Mouse (Mus musculus): Measurements from ENCODE around the gene Mat2b. TPM values are rescaled to one million over a fixed set of nuclear protein-coding genes. Genes with fewer than 3 reads are reported as not detected.

Gene Mat2b
- 17.0 and 29.6 TPM in 2 replicates for polyA plus RNA-seq (2012; ENCODE audit: low replicate concordance)

DNA sequence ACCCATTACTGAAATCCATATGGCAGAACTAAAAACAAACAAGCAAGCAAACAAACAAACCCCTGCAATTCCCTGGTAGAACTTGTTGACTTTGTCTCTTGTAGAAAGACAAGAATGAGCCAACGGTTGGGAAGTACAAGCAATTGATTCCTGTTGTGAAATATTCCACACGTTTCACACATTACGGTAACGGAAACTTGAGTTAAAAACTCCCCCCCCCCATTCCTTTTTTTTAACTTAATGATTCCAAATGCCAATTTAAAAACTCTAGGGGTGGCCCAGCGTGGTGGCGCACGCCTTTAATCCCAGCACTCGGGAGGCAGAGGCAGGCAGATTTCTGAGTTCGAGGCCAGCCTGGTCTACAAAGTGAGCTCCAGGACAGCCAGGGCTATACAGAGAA lies at the start of gene Mat2b:
Gene Mat2b, minus strand, starts transcription at position 101 of the 400 bp plus-strand sequence.

DNA sequence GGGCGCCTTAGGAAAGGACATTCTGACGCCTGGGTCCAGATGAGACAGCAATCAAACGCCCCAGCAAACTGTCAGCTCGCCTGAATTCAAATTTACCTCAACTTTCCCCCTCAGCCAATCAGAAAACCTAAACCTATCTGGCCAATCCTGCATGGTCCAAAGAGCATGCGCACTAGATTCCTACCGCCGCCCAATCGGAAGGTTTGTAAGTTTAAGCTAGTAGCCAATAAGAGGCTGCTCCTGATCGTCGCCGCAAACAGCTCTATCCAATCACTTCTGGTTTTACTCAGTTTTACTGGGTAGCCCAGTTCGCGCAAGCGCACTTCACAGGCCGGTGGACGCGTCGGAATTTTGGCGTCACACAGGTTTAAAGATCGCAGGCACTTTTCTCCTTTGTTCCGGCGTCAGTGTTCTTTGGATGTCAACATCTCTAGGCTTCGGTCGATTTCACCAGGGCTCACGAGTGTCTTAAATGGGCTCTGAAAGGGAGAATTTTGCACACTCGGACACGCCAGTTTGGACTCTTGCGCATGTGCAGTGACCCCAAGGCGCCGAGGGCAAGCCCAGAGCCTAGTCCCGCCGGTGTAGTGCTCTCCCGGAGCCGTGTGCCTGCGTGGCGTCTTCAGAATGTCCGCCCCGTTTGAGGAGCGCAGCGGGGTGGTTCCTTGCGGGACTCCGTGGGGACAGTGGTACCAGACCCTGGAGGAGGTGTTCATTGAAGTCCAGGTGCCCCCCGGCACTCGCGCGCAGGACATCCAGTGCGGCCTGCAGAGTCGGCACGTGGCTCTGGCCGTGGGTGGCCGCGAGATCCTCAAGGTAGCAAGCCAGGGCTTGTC lies 38.6 kb upstream of the Mat2b start, which contains the start of the genes Hmmr and Nudcd2:
Gene Hmmr, minus strand, starts transcription at position 84 of the 836 bp plus-strand sequence.
Gene Nudcd2, plus strand, starts transcription at position 329 of the 836 bp plus-strand sequence.

Other genes with a start within 250 kb of the Mat2b start
- gene Hmmr, start 38.2 kb upstream of the Mat2b start, polyA plus RNA-seq (2012; ENCODE audit: low replicate concordance), result 1.5 and 6.2 TPM in 2 replicates
- gene Nudcd2, start 38.5 kb upstream of the Mat2b start, polyA plus RNA-seq (2012; ENCODE audit: low replicate concordance), result 53.3 and 64.1 TPM in 2 replicates
- gene Ccng1, start 60.1 kb upstream of the Mat2b start, polyA plus RNA-seq (2012; ENCODE audit: low replicate concordance), result 101 and 226 TPM in 2 replicates

Measured in leukemia stem cell, adult 10-12 weeks (primary cell).